Mouse (Mus musculus): Measurements from ENCODE around the gene Rsu1.

Gene Rsu1

GRCm38 (mm10) chr2:13169158-13169890 is 101.9 kb downstream of the Rsu1 start:
- no peak for DNase-seq (ENCODE audit: extremely low read depth, insufficient read length, low spot score)

GRCm38 (mm10) chr2:13168743-13169142 is 102.5 kb downstream of the Rsu1 start:
- DNase-seq (ENCODE audit: extremely low read depth, insufficient read length, low spot score) = peak; percentile 14

GRCm38 (mm10) chr2:13161717-13162116 is 109.5 kb downstream of the Rsu1 start:
- no peak for DNase-seq (ENCODE audit: extremely low read depth, insufficient read length, low spot score)

- DNase-seq (ENCODE audit: extremely low read depth, insufficient read length, low spot score) = no peak
Observed at GRCm38 (mm10) chr2:13145245-13145644, 126.0 kb downstream of the Rsu1 start.

GRCm38 (mm10) chr2:13134890-13135289 is 136.3 kb downstream of the Rsu1 start:
- DNase-seq (ENCODE audit: extremely low read depth, insufficient read length, low spot score) = no peak

- DNase-seq (ENCODE audit: extremely low read depth, insufficient read length, low spot score) = no peak
Observed at GRCm38 (mm10) chr2:13132841-13133240, 138.4 kb downstream of the Rsu1 start.

- no peak for DNase-seq (ENCODE audit: extremely low read depth, insufficient read length, low spot score)
Observed at GRCm38 (mm10) chr2:13132406-13132805, 138.8 kb downstream of the Rsu1 start.

- DNase-seq (ENCODE audit: extremely low read depth, insufficient read length, low spot score) = no peak
Observed at GRCm38 (mm10) chr2:13129859-13130258, 141.4 kb downstream of the Rsu1 start.

- DNase-seq (ENCODE audit: extremely low read depth, insufficient read length, low spot score) = no peak
Observed at GRCm38 (mm10) chr2:13129337-13129736, 141.9 kb downstream of the Rsu1 start.

GRCm38 (mm10) chr2:13120461-13120860 is 150.8 kb downstream of the Rsu1 start:
- DNase-seq (ENCODE audit: extremely low read depth, insufficient read length, low spot score) = no peak

- no peak for DNase-seq (ENCODE audit: extremely low read depth, insufficient read length, low spot score)
Observed at GRCm38 (mm10) chr2:13117896-13118295, 153.3 kb downstream of the Rsu1 start.

- no peak for DNase-seq (ENCODE audit: extremely low read depth, insufficient read length, low spot score)
Observed at GRCm38 (mm10) chr2:13106531-13106930, 164.7 kb downstream of the Rsu1 start.

GRCm38 (mm10) chr2:13104388-13104787 is 166.8 kb downstream of the Rsu1 start:
- DNase-seq (ENCODE audit: extremely low read depth, insufficient read length, low spot score) = no peak

- no peak for DNase-seq (ENCODE audit: extremely low read depth, insufficient read length, low spot score)
Observed at GRCm38 (mm10) chr2:13103797-13104200, 167.4 kb downstream of the Rsu1 start.

- no peak for DNase-seq (ENCODE audit: extremely low read depth, insufficient read length, low spot score)
Observed at GRCm38 (mm10) chr2:13094045-13094444, 177.2 kb downstream of the Rsu1 start.

- DNase-seq (ENCODE audit: extremely low read depth, insufficient read length, low spot score) = no peak
Observed at GRCm38 (mm10) chr2:13093570-13093969, 177.6 kb downstream of the Rsu1 start.

- DNase-seq (ENCODE audit: extremely low read depth, insufficient read length, low spot score) = no peak
Observed at GRCm38 (mm10) chr2:13091399-13092015, 179.7 kb downstream of the Rsu1 start.

- DNase-seq (ENCODE audit: extremely low read depth, insufficient read length, low spot score) = no peak
Observed at GRCm38 (mm10) chr2:13090841-13091240, 180.4 kb downstream of the Rsu1 start.

- no peak for DNase-seq (ENCODE audit: extremely low read depth, insufficient read length, low spot score)
Observed at GRCm38 (mm10) chr2:13089861-13090260, 181.4 kb downstream of the Rsu1 start.

- DNase-seq (ENCODE audit: extremely low read depth, insufficient read length, low spot score) = no peak
Observed at GRCm38 (mm10) chr2:13088266-13088665, 182.9 kb downstream of the Rsu1 start.

GRCm38 (mm10) chr2:13087811-13088210 is 183.4 kb downstream of the Rsu1 start:
- no peak for DNase-seq (ENCODE audit: extremely low read depth, insufficient read length, low spot score)

GRCm38 (mm10) chr2:13084223-13084622 is 187.0 kb downstream of the Rsu1 start:
- DNase-seq (ENCODE audit: extremely low read depth, insufficient read length, low spot score) = no peak
